Mouse (Mus musculus): Measurements from ENCODE around the gene Zfp319.

DNA sequence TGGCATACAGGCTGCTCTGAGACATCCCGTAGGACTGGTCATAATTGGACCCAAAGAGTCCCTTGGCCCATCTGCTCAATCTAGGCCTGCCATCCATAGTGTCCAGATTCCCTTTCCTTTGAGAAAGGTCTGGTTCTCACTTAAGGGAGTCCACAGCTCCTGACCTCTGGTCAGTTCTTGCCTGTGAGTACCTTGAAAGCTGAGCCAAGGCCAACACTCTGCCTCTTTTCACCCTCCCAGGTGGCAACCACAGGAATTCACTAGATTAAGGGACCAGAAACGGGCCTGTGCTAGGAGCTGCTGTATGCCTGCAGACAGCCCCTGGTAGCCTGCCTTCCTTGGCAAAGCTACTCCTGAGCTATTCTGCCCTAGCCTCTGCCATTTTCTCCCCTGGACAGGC is 22.9 kb upstream of the Zfp319 start:
- no peak for TF ChIP-seq POLR2A (IDR thresholded peaks at IDR 0.05; ENCODE audit: insufficient read length, low read depth)
- TF ChIP-seq REST (IDR thresholded peaks at IDR 0.05; ENCODE audit: insufficient read depth, insufficient read length) = no peak
- no peak for TF ChIP-seq MYOD1 (IDR thresholded peaks at IDR 0.05; ENCODE audit: control insufficient read depth in 1 of 3, insufficient read length in 2 of 3, low read depth in 2 of 3)
- no peak for TF ChIP-seq POLR2AphosphoS2 (IDR thresholded peaks at IDR 0.05; ENCODE audit: insufficient read length, low read depth)
- TF ChIP-seq E2F4 (IDR thresholded peaks at IDR 0.05; ENCODE audit: insufficient read depth) = no peak
- TF ChIP-seq SRF (IDR thresholded peaks at IDR 0.05; ENCODE audit: control insufficient read depth, insufficient read length, low read depth) = no peak
- TF ChIP-seq TCF12 (IDR thresholded peaks at IDR 0.05; ENCODE audit: insufficient read depth, poor library complexity, severe bottlenecking) = no peak
- TF ChIP-seq MAX (IDR thresholded peaks at IDR 0.05; ENCODE audit: low read depth) = no peak
- TF ChIP-seq CEBPB (IDR thresholded peaks at IDR 0.05; ENCODE audit: insufficient read depth, poor library complexity, severe bottlenecking) = no peak
- no peak for TF ChIP-seq USF1 (IDR thresholded peaks at IDR 0.05; ENCODE audit: low read depth)
- TF ChIP-seq TCF3 (IDR thresholded peaks at IDR 0.05; ENCODE audit: insufficient read length, low read depth) = no peak

Data from myocyte (in vitro differentiated cells).